Mouse (Mus musculus): ENCODE data around the gene Slf2. TPM values are rescaled to one million over a fixed set of nuclear protein-coding genes. Genes with fewer than 3 reads are reported as not detected.

Slf2 gene
- polyA plus RNA-seq (2014; fragmentation: Nextera tagmentation; extraction: Ambion mirVana) = 54.1 and 60.8 TPM in 2 replicates

DNA sequence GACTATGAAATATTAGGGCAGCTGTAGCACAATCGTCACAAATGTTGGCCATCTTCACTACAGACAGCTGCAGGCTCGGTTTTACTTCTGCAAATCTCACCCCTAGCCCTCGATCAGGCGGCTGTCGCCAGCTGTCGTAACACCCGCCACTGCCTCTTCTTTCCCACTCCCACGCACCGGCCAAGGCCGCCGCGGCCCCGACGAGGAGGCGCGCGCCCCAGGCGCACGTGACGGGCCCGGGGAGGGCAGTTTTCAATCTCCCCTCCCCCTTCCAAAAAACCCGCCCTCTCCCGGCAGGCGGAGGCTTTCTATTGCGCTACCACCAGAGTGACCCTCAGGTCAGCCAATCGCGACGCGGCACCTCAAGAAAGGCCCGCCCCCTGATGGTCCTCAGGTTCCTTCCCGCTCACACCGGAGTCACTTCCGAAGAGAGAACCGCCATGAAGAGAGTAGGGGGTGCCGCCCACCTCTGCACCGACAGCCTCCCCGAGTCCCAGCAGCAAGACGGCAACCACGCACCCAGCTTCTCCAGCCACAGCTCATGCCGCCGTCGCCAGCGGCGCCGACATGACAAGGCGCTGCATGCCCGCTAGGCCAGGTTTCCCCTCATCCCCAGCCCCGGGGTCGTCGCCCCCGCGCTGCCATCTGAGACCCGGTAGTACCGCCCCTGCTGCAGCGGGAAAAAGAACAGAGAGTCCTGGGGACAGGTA, at the start of gene Slf2:
Slf2 (plus strand) TSS at position 408 of the 710 bp plus-strand sequence.
- peak within 1 kb of the TSS; percentile 85 for H3K27ac ChIP-seq (ENCODE audit: low read depth)
- H3K9me3 ChIP-seq (ENCODE audit: control insufficient read depth, low read length) = no peaks in the 10 kb centered on the region
- peak; percentile 96 for ATAC-seq (replicated peaks; ENCODE audit: low FRiP score, low TSS enrichment, low read depth)
- DNase-seq (ENCODE audit: low spot score) = peak; percentile 99
- H3K4me1 ChIP-seq (replicated peaks; ENCODE audit: control insufficient read depth, insufficient read depth, low read length) = peaks cover 47% of the 10 kb centered on the region
- H3K9ac ChIP-seq (ENCODE audit: low read length) = peak within 1 kb of the TSS; percentile 81
- no peaks in the 10 kb centered on the region for H3K27me3 ChIP-seq (replicated peaks; ENCODE audit: control insufficient read depth, insufficient read depth, low read length)
- peak within 1 kb of the TSS; percentile 86 for H3K4me2 ChIP-seq (ENCODE audit: low read length)
- under 1% methylated on average over 55 of the region's 55 CpGs for WGBS
- H3K4me3 ChIP-seq (ENCODE audit: low read depth, low read length) = peak within 1 kb of the TSS; percentile 94
- peaks cover 18% of the 10 kb centered on the region for H3K36me3 ChIP-seq (ENCODE audit: control insufficient read depth, insufficient read depth, low read length)

DNA sequence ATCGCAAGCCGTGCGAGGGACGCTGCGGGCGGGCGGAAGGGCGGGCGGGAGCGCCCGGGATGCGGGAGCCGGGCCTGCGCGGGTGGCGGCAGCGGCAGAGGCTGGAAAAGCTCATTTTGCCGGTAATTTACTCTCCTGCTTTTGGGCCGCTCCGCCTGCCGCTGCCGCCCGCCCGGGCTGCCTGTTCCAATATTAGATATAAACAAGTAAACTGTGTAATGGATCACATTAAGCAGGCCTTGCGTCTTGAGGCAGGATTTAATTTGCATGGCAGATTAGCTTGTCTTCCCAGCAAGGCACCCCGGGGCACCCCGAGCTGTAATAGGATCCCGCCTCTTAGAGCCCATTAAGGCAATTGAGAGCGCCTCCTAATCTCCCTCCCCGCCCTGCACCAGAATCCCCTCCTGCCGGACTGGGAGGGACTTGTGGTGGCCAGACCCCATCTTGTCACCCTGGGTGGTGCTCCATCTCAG, 48.4 kb upstream of the Slf2 start:
- ATAC-seq (replicated peaks; ENCODE audit: low FRiP score, low TSS enrichment, low read depth) = no peak
- 1% methylated on average over 29 of the region's 31 CpGs for WGBS
- H3K27ac ChIP-seq (ENCODE audit: low read depth) = no peak overlapping the region
- no peaks in the 10 kb centered on the region for H3K36me3 ChIP-seq (ENCODE audit: control insufficient read depth, insufficient read depth, low read length)
- peak overlapping the region; percentile 44 for H3K9ac ChIP-seq (ENCODE audit: low read length)
- H3K27me3 ChIP-seq (replicated peaks; ENCODE audit: control insufficient read depth, insufficient read depth, low read length) = peaks cover 40% of the 10 kb centered on the region
- H3K4me3 ChIP-seq (ENCODE audit: low read depth, low read length) = peak overlapping the region; percentile 36
- peak overlapping the region; percentile 61 for H3K4me2 ChIP-seq (ENCODE audit: low read length)
- peak; percentile 78 for DNase-seq (ENCODE audit: low spot score)
- H3K9me3 ChIP-seq (ENCODE audit: control insufficient read depth, low read length) = no peaks in the 10 kb centered on the region
- H3K4me1 ChIP-seq (replicated peaks; ENCODE audit: control insufficient read depth, insufficient read depth, low read length) = 0 out of 2 replicates have a peak, but pooled peaks cover 4% of the 10 kb centered on the region

DNA sequence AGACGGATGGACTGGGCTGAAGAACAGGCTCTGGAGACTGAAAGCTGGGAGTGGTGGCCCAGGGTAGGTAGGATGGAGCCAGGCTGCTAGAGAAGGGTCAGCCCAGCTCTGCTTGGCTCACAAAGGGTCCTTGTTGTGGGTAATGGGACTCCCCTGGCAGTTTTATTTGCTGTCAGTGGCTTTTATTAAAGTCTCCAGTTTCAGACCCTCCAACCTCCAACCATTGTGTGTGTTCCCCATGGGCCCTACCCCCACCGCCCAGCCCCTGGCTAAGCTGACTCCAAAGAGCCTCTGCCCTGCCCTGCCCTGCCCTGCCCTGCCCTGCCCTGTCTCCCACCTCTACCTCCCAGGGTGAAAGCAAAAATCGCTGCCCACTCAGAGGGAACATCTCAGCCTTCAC, 46.6 kb upstream of the Slf2 start:
- 47% methylated on average over 3 of the region's 3 CpGs for WGBS
- H3K4me1 ChIP-seq (replicated peaks; ENCODE audit: control insufficient read depth, insufficient read depth, low read length) = 0 out of 2 replicates have a peak, but pooled peaks cover 4% of the 10 kb centered on the region
- no peak for ATAC-seq (replicated peaks; ENCODE audit: low FRiP score, low TSS enrichment, low read depth)
- H3K4me3 ChIP-seq (ENCODE audit: low read depth, low read length) = no peak overlapping the region
- DNase-seq (ENCODE audit: low spot score) = no peak
- H3K36me3 ChIP-seq (ENCODE audit: control insufficient read depth, insufficient read depth, low read length) = no peaks in the 10 kb centered on the region
- no peak overlapping the region for H3K9ac ChIP-seq (ENCODE audit: low read length)
- H3K4me2 ChIP-seq (ENCODE audit: low read length) = no peak overlapping the region
- no peaks in the 10 kb centered on the region for H3K9me3 ChIP-seq (ENCODE audit: control insufficient read depth, low read length)
- no peak overlapping the region for H3K27ac ChIP-seq (ENCODE audit: low read depth)
- peaks cover 40% of the 10 kb centered on the region for H3K27me3 ChIP-seq (replicated peaks; ENCODE audit: control insufficient read depth, insufficient read depth, low read length)

DNA sequence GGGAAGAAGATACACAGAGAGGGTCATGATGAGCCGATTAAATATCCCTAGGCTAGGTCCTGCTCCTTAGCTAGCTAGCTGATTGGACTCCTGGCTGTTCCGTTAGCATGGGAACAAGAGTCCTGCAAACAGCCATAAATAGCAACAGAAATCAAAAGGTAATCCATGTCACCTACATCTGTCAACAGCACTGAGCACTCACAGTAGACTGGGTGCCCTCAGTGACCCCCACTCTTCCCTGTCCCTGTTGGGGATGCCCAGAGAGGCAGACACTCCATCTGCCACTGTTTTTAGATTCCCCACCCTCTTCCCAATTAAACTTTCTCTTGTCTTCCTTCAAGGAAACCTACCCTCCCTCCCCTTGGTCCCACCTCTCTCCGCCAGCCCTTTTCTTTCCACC, 44.5 kb upstream of the Slf2 start:
- WGBS = 41% methylated on average over 3 of the region's 3 CpGs
- no peak overlapping the region for H3K4me2 ChIP-seq (ENCODE audit: low read length)
- H3K27ac ChIP-seq (ENCODE audit: low read depth) = no peak overlapping the region
- H3K4me1 ChIP-seq (replicated peaks; ENCODE audit: control insufficient read depth, insufficient read depth, low read length) = 0 out of 2 replicates have a peak, but pooled peaks cover 4% of the 10 kb centered on the region
- H3K9me3 ChIP-seq (ENCODE audit: control insufficient read depth, low read length) = no peaks in the 10 kb centered on the region
- H3K9ac ChIP-seq (ENCODE audit: low read length) = no peak overlapping the region
- no peaks in the 10 kb centered on the region for H3K36me3 ChIP-seq (ENCODE audit: control insufficient read depth, insufficient read depth, low read length)
- ATAC-seq (replicated peaks; ENCODE audit: low FRiP score, low TSS enrichment, low read depth) = no peak
- DNase-seq (ENCODE audit: low spot score) = no peak
- no peak overlapping the region for H3K4me3 ChIP-seq (ENCODE audit: low read depth, low read length)
- H3K27me3 ChIP-seq (replicated peaks; ENCODE audit: control insufficient read depth, insufficient read depth, low read length) = peaks cover 35% of the 10 kb centered on the region

DNA sequence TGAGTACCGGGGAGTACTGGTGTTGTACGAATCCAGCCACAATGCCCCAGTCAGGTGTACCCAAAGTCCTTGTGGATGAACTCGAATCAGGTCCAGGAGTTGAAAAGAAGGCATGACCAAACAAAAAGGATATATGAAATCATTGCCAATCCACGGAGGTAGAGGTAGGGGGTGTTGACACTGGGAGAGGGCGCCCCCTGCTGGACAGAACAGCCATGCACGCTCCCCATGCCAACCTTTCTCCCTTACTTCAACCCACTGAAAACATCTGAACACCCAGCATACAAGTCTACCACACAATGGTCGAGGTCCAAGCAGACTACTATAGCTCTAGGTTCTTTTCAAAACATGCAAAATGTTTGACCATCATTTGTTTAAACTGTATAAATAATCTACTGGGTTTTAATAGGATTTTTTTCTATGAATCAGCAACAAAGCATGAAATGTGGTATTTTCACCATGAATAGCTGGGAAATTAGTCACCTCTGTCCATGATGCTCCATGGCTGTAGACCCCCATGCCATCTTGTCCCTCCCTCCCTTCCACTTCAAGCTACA, 43.2 kb upstream of the Slf2 start:
- Histone ChIP-seq H3K4me2 (ENCODE audit: low read length) (no peak overlapping the region), H3K9ac (ENCODE audit: low read length) (no peak overlapping the region), H3K9me3 (ENCODE audit: control insufficient read depth, low read length) (no peaks in the 10 kb centered on the region), H3K36me3 (ENCODE audit: control insufficient read depth, insufficient read depth, low read length) (no peaks in the 10 kb centered on the region), H3K27ac (ENCODE audit: low read depth) (no peak overlapping the region), H3K27me3 (replicated peaks; ENCODE audit: control insufficient read depth, insufficient read depth, low read length) (peaks cover 23% of the 10 kb centered on the region), H3K4me3 (ENCODE audit: low read depth, low read length) (no peak overlapping the region), H3K4me1 (replicated peaks; ENCODE audit: control insufficient read depth, insufficient read depth, low read length) (peaks cover 2% of the 10 kb centered on the region; the same call in 1 of the 2 replicates)
- ATAC-seq (replicated peaks; ENCODE audit: low FRiP score, low TSS enrichment, low read depth) = no peak; the same call in 1 of the 2 replicates
- WGBS = 23% methylated on average over 7 of the region's 7 CpGs
- DNase-seq (ENCODE audit: low spot score) = peak; percentile 86

DNA sequence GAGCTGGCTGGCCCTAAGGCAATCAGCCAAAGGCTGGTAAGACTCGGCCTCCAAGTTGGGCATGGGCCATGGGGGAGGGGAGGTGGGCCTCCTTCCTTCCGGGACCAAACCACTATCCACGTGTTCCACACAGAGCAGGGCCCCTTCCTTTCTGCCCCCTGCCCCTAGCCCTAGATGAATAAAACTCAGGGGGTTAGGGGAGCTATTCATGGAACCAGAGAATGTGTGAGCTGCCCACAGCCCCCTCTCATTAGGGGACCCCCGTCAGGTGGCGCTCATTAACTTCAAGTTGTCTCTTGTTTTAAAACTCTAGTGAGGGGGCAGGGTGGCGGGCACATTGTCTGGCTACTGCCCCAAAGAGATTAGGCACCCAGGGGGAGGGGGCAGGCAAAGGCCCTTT, 41.4 kb upstream of the Slf2 start:
- H3K4me3 ChIP-seq (ENCODE audit: low read depth, low read length) = no peak overlapping the region
- 45% methylated on average over 6 of the region's 6 CpGs for WGBS
- ATAC-seq (replicated peaks; ENCODE audit: low FRiP score, low TSS enrichment, low read depth) (no peak), DNase-seq (ENCODE audit: low spot score) (no peak)
- no peak overlapping the region for H3K9ac ChIP-seq (ENCODE audit: low read length)
- no peak overlapping the region for H3K27ac ChIP-seq (ENCODE audit: low read depth)
- no peaks in the 10 kb centered on the region for H3K36me3 ChIP-seq (ENCODE audit: control insufficient read depth, insufficient read depth, low read length)
- no peak overlapping the region for H3K4me2 ChIP-seq (ENCODE audit: low read length)
- peaks cover 17% of the 10 kb centered on the region; the same call in 1 of the 2 replicates for H3K27me3 ChIP-seq (replicated peaks; ENCODE audit: control insufficient read depth, insufficient read depth, low read length)
- H3K4me1 ChIP-seq (replicated peaks; ENCODE audit: control insufficient read depth, insufficient read depth, low read length) = peaks cover 9% of the 10 kb centered on the region
- no peaks in the 10 kb centered on the region for H3K9me3 ChIP-seq (ENCODE audit: control insufficient read depth, low read length)

DNA sequence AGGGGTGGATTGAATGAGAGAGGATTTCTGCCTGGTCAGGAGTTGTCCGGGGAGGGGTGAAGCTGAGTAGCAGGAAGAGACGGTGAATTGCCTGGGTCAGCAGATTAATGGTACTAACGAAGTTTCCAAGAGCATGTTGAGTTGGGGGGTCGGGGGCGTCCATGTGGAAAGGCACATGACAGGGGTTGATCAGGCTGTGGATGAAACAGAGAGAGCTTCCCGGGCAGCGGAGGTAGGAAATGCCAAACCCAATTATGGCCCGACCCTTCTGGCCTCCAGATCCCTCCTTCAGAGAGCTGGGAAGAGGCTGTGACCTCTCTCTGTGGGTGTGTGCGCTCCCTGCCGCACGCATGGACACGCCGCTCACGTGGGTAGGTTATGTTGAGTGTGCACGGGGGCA, 39.5 kb upstream of the Slf2 start:
- Histone ChIP-seq H3K27ac (ENCODE audit: low read depth) (no peak overlapping the region), H3K4me3 (ENCODE audit: low read depth, low read length) (no peak overlapping the region)

DNA sequence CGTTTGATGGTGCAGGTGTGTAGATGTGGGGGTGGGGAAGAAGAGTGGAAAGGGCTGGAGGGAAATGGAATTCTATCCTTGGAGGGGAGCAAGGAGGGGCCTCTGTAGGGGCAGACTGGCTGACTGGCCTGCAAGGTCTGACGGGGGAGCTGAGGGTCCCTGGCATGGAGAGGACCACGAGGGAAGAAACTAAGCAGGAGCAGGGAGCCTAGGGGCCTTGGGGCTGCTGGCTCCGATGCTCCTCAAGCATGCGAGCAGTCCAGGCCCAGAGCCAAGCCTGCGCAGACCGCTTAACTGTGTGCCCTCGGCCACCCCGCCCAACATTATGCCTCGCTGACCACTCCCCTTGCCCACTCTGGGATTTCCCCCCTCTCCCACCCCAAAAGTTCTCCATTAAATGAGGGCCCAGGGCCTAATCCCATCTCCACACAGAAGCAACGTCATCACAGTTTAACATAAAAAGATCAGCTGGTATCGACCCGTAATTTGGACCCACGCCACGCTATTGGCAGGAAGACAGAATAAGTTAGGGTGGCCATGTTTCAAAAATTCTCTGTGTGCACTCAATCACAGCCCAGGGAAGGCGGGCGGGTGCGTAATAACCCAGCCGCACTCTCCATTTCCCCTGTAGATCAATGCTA, 37.6 kb upstream of the Slf2 start:
- H3K9me3 ChIP-seq (ENCODE audit: control insufficient read depth, low read length) = no peaks in the 10 kb centered on the region
- H3K4me3 ChIP-seq (ENCODE audit: low read depth, low read length) = no peak overlapping the region
- H3K9ac ChIP-seq (ENCODE audit: low read length) = no peak overlapping the region
- no peaks in the 10 kb centered on the region for H3K36me3 ChIP-seq (ENCODE audit: control insufficient read depth, insufficient read depth, low read length)
- DNase-seq (ENCODE audit: low spot score) (no peak), ATAC-seq (replicated peaks; ENCODE audit: low FRiP score, low TSS enrichment, low read depth) (no peak)
- WGBS = 45% methylated on average over 19 of the region's 19 CpGs
- H3K27ac ChIP-seq (ENCODE audit: low read depth) = no peak overlapping the region
- peaks cover 13% of the 10 kb centered on the region for H3K4me1 ChIP-seq (replicated peaks; ENCODE audit: control insufficient read depth, insufficient read depth, low read length)
- no peak overlapping the region for H3K4me2 ChIP-seq (ENCODE audit: low read length)
- H3K27me3 ChIP-seq (replicated peaks; ENCODE audit: control insufficient read depth, insufficient read depth, low read length) = 0 out of 2 replicates have a peak, but pooled peaks cover 11% of the 10 kb centered on the region

More for the DNA sequence above, 39.5 kb upstream of the Slf2 start:
- H3K4me1 ChIP-seq (replicated peaks; ENCODE audit: control insufficient read depth, insufficient read depth, low read length) = peaks cover 9% of the 10 kb centered on the region
- 59% methylated on average over 15 of the region's 15 CpGs for WGBS
- no peaks in the 10 kb centered on the region for H3K9me3 ChIP-seq (ENCODE audit: control insufficient read depth, low read length)
- H3K36me3 ChIP-seq (ENCODE audit: control insufficient read depth, insufficient read depth, low read length) = no peaks in the 10 kb centered on the region
- no peak for ATAC-seq (replicated peaks; ENCODE audit: low FRiP score, low TSS enrichment, low read depth)
- DNase-seq (ENCODE audit: low spot score) = no peak
- peaks cover 17% of the 10 kb centered on the region; the same call in 1 of the 2 replicates for H3K27me3 ChIP-seq (replicated peaks; ENCODE audit: control insufficient read depth, insufficient read depth, low read length)
- H3K9ac ChIP-seq (ENCODE audit: low read length) = no peak overlapping the region
- no peak overlapping the region for H3K4me2 ChIP-seq (ENCODE audit: low read length)
